Mouse (Mus musculus) CD4-positive, CD25-positive, alpha-beta regulatory T cell, adult 2 months (primary cell): ENCODE results near the gene Tex261.

ENCODE experiments used
- DNase-seq: peaks from one replicate; pipeline ENCODE4 v3.0.0-alpha.2; 2012; ENCODE audit warnings: low read depth, low spot score

The Tex261 gene

DNA sequence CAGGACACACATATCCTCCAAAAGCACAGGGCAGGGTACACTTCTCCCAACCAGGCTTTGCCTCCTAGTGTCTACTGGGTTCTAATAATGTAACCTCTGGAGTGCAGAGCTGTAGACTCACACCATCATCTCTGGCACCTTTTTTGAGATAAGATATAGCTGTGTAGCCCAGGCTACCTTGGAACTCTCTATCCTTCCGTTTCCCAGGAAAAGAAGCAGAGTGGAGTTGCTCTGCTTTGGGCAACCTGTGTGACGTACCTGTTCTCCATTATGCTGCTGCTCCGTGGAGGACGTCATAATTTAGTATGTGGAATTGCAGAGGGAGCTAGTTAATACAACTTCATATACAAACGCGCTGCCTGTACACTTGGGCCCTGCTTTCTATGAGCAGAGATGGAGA is 13.3 kb downstream of the Tex261 start, which contains the start of gene Ankrd53:
Gene Ankrd53 (plus strand): TSS at position 301 of the 400 bp plus-strand sequence.
- DNase-seq = no peak

GRCm38 (mm10) chr6:83756051-83756450 is 19.6 kb downstream of the Tex261 start:
- DNase-seq = no peak

- peak; percentile 74 for DNase-seq
Observed at GRCm38 (mm10) chr6:83750171-83750684, 25.4 kb downstream of the Tex261 start.

DNA sequence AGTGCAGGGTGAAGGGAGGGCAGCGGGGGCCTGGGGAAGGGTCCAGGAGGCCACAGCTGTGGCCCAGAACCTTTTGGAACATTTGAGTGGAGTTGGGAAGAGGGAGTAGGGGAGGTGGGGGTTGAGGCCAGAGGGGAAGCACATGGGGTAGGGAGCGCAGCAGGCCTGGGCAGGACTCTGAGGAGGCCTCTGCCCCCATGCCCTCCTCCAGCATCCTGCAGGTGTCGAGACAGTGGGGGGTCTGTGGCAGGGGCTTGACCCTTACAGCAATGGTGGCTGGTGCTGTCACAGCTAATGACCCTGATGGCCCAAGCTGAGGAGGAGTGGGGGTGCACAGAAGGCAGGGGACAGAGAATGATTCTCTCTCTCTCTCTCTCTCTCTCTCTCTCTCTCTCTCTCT is 26.3 kb downstream of the Tex261 start:
- DNase-seq = no peak

DNA sequence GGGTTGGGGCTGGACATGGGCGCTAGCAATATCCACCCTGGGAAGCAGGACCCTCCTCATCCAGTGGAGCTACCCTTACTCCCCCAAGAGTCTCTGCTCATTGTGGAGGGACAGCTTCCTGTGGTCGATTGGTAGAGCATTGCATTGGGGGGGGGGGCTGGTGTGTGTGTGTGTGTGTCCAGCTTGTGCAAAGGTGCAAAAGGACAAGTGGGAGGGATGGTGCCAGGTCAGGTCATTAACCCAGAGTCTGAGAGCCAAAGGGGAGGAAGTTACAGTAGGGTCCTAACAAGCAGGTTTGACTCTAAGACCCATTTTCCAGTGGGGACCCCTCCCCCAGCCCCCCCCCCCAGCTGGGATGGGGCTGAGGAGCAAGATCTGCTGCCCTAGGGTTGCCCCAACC is 30.1 kb downstream of the Tex261 start:
- no peak for DNase-seq

DNA sequence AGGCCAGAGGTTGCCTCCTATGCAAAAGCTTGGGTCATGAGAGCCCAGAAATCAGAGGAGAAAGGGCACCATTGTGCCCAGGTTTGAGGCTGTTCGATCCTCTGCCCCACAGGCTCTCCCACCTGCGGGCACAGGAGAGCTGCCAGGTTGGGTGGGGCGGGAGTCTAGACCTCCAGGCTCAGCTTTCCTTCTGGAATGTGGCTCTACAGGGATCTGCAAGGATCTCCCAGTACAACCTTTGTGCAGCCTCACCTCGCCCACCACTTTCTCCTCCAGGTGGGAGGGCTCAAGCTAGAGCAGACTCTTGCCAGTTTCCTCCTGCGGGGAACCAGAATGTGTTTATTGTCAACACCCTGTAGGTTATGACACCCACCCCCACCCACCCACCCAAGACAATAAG is 31.1 kb downstream of the Tex261 start:
- no peak for DNase-seq

- DNase-seq = no peak
Observed at GRCm38 (mm10) chr6:83744126-83744525, 31.5 kb downstream of the Tex261 start.

- no peak for DNase-seq
Observed at GRCm38 (mm10) chr6:83743212-83743611, 32.4 kb downstream of the Tex261 start.

GRCm38 (mm10) chr6:83742761-83743160 is 32.9 kb downstream of the Tex261 start, which contains the start of gene Atp6v1b1:
TSS of gene Atp6v1b1 (plus strand) at chr6:83742990.
- no peak for DNase-seq

DNA sequence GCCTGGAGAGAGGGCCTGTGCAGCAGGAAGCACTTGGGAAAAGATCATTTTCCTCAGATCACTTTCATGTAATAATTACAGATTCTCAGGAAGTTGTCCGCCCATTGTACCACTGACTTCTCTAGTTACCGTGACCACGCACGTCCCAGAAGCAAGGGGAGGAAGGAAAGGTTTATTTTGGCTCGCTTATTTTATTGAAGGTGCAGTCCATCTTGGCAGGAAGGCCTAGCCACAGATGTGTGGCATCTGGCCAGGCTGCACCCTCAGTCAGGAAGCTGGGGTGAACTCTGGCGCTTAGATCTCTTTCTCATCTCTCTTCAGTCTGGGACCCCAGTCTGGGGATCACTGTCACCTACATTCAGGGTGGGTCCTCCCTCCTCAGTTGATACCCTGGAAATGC is 37.0 kb downstream of the Tex261 start:
- DNase-seq = no peak

- DNase-seq = no peak
Observed at GRCm38 (mm10) chr6:83737311-83737710, 38.3 kb downstream of the Tex261 start.

DNA sequence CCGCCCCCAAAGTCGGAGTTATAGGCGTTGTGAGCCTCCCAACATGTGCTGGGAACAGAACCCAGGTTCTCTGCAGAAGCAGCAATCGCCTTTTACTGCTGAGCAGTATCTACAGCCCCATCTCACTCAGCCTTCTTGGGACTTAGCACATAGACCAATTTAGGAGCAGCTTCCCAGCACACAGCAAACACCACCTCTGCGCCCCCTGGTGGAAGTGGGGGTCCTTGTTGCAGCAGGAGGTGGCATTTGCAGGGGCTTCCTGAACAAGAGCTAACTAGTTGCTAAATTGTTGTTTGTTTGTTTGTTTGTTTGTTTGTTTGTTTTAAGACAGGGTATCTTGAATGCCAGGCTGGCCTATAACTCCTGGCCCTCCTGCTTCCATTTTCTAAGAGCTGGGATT is 44.5 kb downstream of the Tex261 start:
- peak; percentile 85 for DNase-seq

DNA sequence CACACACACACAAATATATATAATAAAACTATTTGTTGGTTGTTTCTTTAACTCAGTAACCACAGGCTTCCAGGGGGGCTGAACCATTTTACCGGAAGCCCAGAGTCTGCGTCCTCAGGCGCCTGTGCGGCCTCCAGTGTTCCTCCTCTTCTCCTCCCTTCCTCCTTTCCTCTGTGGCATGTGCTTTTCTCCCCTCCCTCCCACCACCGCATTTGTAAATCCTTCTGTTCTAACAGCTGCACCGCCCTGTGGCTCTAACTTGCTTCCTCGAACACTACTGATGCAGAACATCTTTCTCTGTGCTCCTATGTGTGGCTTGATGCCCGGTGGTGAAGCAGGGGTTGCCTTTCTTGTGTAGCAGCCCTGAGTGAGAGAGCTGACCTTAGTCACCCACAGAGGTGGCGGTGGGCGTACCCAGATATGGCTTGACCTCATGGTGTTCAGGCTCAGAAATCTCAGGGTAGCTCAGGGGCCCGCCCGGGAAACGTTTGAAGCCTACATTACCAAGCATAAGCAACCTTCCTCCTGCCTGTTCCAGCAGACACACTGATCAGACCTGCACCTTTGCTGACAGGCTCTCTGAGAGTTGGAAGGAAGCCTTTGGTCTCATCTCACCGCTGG is 46.2 kb downstream of the Tex261 start:
- DNase-seq = no peak

DNA sequence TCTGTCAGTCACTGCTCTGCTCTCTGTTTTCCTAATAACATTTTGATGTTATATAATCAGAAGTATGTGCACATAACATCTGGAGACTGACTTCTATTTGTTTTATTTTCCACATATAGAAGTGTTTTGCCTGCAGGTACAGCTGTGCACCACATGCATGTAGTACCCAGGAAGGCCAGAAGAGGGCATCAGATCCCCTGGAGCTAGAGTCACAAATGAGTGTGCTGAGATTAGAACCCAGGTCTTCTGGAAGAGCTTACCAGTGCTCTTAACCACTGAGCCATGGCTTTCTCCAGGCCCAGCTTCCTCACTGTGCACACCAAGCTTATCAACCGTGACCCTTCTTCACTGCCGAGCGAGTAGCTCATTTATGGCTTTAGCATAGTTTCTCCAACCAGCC is 47.1 kb downstream of the Tex261 start:
- DNase-seq = peak; percentile 58

- DNase-seq = peak; percentile 39
Observed at GRCm38 (mm10) chr6:83727178-83727577, 48.4 kb downstream of the Tex261 start.

- no peak for DNase-seq
Observed at GRCm38 (mm10) chr6:83722526-83722925, 53.1 kb downstream of the Tex261 start.
